Mouse (Mus musculus): ENCODE results near the gene Wdr63.

DNA sequence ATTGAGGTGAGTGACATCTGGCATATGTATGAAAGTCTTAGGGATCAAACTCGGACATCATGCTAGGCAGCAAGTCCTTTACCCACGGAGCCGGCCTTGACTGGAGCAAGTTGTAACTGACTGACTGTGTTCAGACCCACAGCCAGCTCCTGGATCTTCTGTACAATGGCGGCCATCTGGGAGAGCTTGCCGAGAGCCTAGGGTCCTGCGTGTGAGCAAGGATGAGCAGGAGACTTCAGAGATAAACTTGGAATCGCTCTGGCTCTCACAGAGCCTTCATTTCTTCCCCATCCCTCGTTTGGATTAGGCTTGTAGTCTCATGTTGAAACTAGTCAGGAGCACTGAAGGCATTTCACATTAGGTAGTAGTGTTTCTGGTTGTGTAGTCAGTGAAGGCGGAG is 85.7 kb downstream of the Wdr63 start:
- no peak for TF ChIP-seq CTCF (IDR thresholded peaks at IDR 0.05; ENCODE audit: borderline replicate concordance, insufficient read depth, low read length)
- no peak for TF ChIP-seq POLR2A (IDR thresholded peaks at IDR 0.05; ENCODE audit: low read depth, low read length)
